ENCODE assay signal across 32 mouse cellular contexts in the genomic region with DNA sequence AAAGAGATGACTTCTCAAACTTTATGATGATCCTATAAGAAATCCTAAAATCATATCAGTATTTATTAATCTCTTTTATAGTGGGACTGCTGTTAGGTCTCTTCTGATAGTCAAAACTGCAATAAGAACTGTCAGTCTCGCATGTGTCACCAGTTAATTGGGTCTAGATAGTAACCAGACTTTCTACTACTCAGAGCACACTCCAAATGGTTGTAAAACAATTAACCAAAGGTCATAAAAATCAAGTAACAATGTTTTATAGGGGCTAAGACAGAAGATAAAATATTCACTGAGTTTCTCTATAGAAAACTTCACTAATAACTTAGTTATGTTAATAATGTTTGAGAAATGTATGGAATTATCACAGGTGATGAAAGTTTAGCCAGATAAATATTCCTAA.
"Had no signal": no experiment of that assay in that cellular context is flagged by ENCODE, and none has a peak within 500 bp of the region (broad histone marks: within the 10 kb centered on the region; RNA-seq: fewer than 3 reads in every experiment).

No protein-coding gene starts in this region.

- H3K4me1 ChIP-seq: limb, embryonic 10.5 days; limb, embryonic 12.5 days; limb, embryonic 13.5 days; limb, embryonic 15.5 days; liver, embryonic 12.5 days; liver, embryonic 13.5 days; liver, embryonic 15.5 days; lung, embryonic 15.5 days; megakaryocyte, embryonic 14.5 days; midbrain, embryonic 10.5 days; midbrain, embryonic 12.5 days; midbrain, embryonic 13.5 days; midbrain, embryonic 15.5 days; neural tube, embryonic 12.5 days had no signal

- DNase-seq: left cerebral cortex, postnatal 4 days; liver; liver, embryonic 13.5 days; liver, postnatal 0 days; lung, adult 18-20 months; lung, adult 2 months; lung, embryonic 14.5 days; lung, postnatal 10 days; lung, postnatal 14 days; lung, postnatal 36 days; lung, postnatal 4 days; midbrain, embryonic 14.5 days had no signal

- H3K27me3 ChIP-seq: limb, embryonic 12.5 days; limb, embryonic 13.5 days; limb, embryonic 15.5 days; liver, embryonic 12.5 days; liver, embryonic 13.5 days; liver, embryonic 15.5 days; lung, embryonic 15.5 days; megakaryocyte, embryonic 14.5 days; midbrain, embryonic 12.5 days; midbrain, embryonic 13.5 days; midbrain, embryonic 15.5 days; neural tube, embryonic 12.5 days had no signal

- H3K4me2 ChIP-seq: limb, embryonic 12.5 days; limb, embryonic 13.5 days; limb, embryonic 15.5 days; liver, embryonic 11.5 days; liver, embryonic 12.5 days; liver, embryonic 13.5 days; liver, embryonic 15.5 days; lung, embryonic 14.5 days; lung, embryonic 15.5 days; midbrain, embryonic 11.5 days; midbrain, embryonic 12.5 days; midbrain, embryonic 13.5 days; midbrain, embryonic 15.5 days; neural tube, embryonic 12.5 days had no signal

- H3K9me3 ChIP-seq: limb, embryonic 10.5 days; limb, embryonic 12.5 days; limb, embryonic 13.5 days; limb, embryonic 15.5 days; liver, embryonic 12.5 days; liver, embryonic 13.5 days; liver, embryonic 15.5 days; lung, embryonic 15.5 days; megakaryocyte, embryonic 14.5 days; midbrain, embryonic 10.5 days; midbrain, embryonic 12.5 days; midbrain, embryonic 13.5 days; midbrain, embryonic 15.5 days; neural tube, embryonic 12.5 days had no signal

- ATAC-seq: liver, embryonic 12.5 days; liver, postnatal 0 days; lung, postnatal 0 days; midbrain, embryonic 13.5 days; midbrain, embryonic 15.5 days; midbrain, embryonic 16.5 days had no signal

- H3K4me3 ChIP-seq: limb, embryonic 10.5 days; limb, embryonic 12.5 days; limb, embryonic 13.5 days; limb, embryonic 15.5 days; liver, embryonic 12.5 days; liver, embryonic 13.5 days; liver, embryonic 15.5 days; lung, embryonic 15.5 days; megakaryocyte, embryonic 14.5 days; midbrain, embryonic 10.5 days; midbrain, embryonic 12.5 days; midbrain, embryonic 13.5 days; midbrain, embryonic 15.5 days; myocyte; neural tube, embryonic 12.5 days had no signal

- H3K27ac ChIP-seq: limb, embryonic 10.5 days; limb, embryonic 12.5 days; limb, embryonic 13.5 days; limb, embryonic 15.5 days; liver, embryonic 12.5 days; liver, embryonic 13.5 days; liver, embryonic 14.5 days; liver, embryonic 15.5 days; lung, embryonic 15.5 days; macrophage; midbrain, embryonic 10.5 days; midbrain, embryonic 12.5 days; midbrain, embryonic 13.5 days; midbrain, embryonic 15.5 days; neural tube, embryonic 12.5 days had no signal

- H3K36me3 ChIP-seq: limb, embryonic 10.5 days; limb, embryonic 12.5 days; limb, embryonic 13.5 days; limb, embryonic 15.5 days; liver, embryonic 12.5 days; liver, embryonic 13.5 days; liver, embryonic 15.5 days; lung, embryonic 15.5 days; midbrain, embryonic 10.5 days; midbrain, embryonic 12.5 days; midbrain, embryonic 13.5 days; midbrain, embryonic 15.5 days; neural tube, embryonic 12.5 days had no signal

- H3K9ac ChIP-seq: limb, embryonic 12.5 days; limb, embryonic 13.5 days; limb, embryonic 15.5 days; liver, embryonic 12.5 days; liver, embryonic 13.5 days; liver, embryonic 14.5 days; liver, embryonic 15.5 days; liver, postnatal 0 days; lung, embryonic 14.5 days; lung, embryonic 15.5 days; midbrain, embryonic 12.5 days; midbrain, embryonic 13.5 days; midbrain, embryonic 15.5 days; neural tube, embryonic 12.5 days had no signal
